Mouse (Mus musculus) stomach, embryonic 14.5 days (tissue): ENCODE results near the gene Tmem52b. TPM values are rescaled to one million over a fixed set of nuclear protein-coding genes. Genes with fewer than 3 reads are reported as not detected.
A peak's percentile ranks its signal among the peaks of the same experiment; 100 is the strongest.

Experiments used
- ATAC-seq: fragments of 200-750 bp; cut with Nextera tagmentation; 2 replicates; pipeline ENCODE4 v1.8.0; 2017; ENCODE audit warnings: low read depth, moderate TSS enrichment; ENCODE audit not compliant: insufficient number of reproducible peaks, insufficient read depth, low FRiP score
- H3K27ac ChIP-seq: fragments of 300-500 bp; sonication (generic); 2 replicates; pipeline ENCODE4 v1.5.1; 2014; ENCODE audit warnings: mild to moderate bottlenecking, low read length, moderate library complexity, mixed read lengths
- H3K27me3 ChIP-seq: fragments of 300-500 bp; sonication (generic); 2 replicates; pipeline ENCODE4 v1.6.1; 2014; ENCODE audit warnings: low read length, control low read depth, mixed read lengths; ENCODE audit not compliant: control insufficient read depth, insufficient read depth
- H3K36me3 ChIP-seq: fragments of 300-500 bp; sonication (generic); 2 replicates; pipeline ENCODE4 v1.6.1; 2014; ENCODE audit warnings: mild to moderate bottlenecking, control low read depth, low read length, moderate library complexity, mixed read lengths; ENCODE audit not compliant: control insufficient read depth, insufficient read depth
- H3K4me1 ChIP-seq: fragments of 300-500 bp; sonication (generic); 2 replicates; pipeline ENCODE4 v1.6.1; 2014; ENCODE audit warnings: low read length, control low read depth, mixed read lengths; ENCODE audit not compliant: control insufficient read depth, insufficient read depth
- H3K4me2 ChIP-seq: fragments of 300-500 bp; sonication (generic); replicated peaks from 2 replicates; pipeline ENCODE4 v1.6.1; 2014; ENCODE audit warnings: low read depth, low read length, control low read depth
- H3K4me3 ChIP-seq: fragments of 300-500 bp; sonication (generic); 2 replicates; pipeline ENCODE4 v1.5.1; 2014; ENCODE audit warnings: low read depth, low read length, control low read depth
- H3K9ac ChIP-seq: fragments of 300-500 bp; sonication (generic); replicated peaks from 2 replicates; pipeline ENCODE4 v1.6.1; 2014; ENCODE audit warnings: low read depth, mild to moderate bottlenecking, control low read depth, low read length, moderate library complexity, mixed read lengths
- H3K9me3 ChIP-seq: fragments of 300-500 bp; sonication (generic); 2 replicates; pipeline ENCODE4 v1.6.1; 2016; ENCODE audit warnings: low read depth, low read length, control low read depth; ENCODE audit not compliant: control insufficient read depth
- WGBS: fragments of 180-500 bp; shearing (Covaris S2); extraction: QIAGEN DNeasy Blood & Tissue Kit; methylation state at CpG from one replicate; pipeline ENCODE4 v1.1.7; 2014; 5-methylcytosine and 5-hydroxymethylcytosine counted together
- polyA plus RNA-seq: library from polyadenylated mRNA; unstranded; fragments of >200 nt; fragmentation: Nextera tagmentation; extraction: Ambion mirVana; gene quantifications from 2 replicates; pipeline ENCODE4 v1.2.1, GENCODE M21; 2014

Tmem52b gene
- polyA plus RNA-seq, 1 experiment from 2014 or later, result not detected

DNA sequence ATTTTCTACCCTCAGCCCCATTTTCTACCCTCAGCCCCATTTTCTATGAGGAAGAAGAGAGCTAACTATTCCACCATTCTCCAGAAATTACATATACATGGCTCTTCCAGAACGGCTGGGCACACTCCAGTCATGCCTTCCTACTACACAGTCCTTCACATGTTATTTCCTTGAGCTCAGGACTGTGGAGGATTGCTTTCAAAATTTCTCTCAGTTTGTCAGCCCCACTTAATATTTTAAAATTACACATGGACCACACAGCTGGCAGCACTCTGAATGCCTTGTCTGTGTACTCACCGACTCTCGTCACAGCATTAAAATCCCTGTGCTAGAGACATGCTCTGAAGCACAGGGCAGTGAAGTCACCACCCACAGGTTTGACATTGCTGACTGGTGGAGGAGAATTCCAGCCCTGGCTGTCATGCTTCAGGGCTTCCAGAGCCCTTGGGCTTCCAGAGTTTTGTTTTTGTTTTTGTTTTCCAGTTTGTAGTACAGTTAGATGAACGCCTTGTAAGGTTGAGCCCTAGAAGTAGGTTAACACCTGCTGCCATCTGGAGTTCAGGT, 22.4 kb downstream of the Tmem52b start:
- 48% methylated on average over 4 of the region's 4 CpGs for WGBS
- H3K9ac ChIP-seq, result no peak overlapping the region
- peak overlapping the region; percentile 80 for H3K4me3 ChIP-seq
- peak overlapping the region; percentile 78 for H3K4me2 ChIP-seq
- H3K27me3 ChIP-seq, result no peaks in the 10 kb centered on the region
- H3K36me3 ChIP-seq, result peaks cover 15% of the 10 kb centered on the region
- H3K9me3 ChIP-seq, result no peaks in the 10 kb centered on the region
- ATAC-seq, result no peak; the same call in 1 of the 2 replicates
- 0 out of 2 replicates have a peak, but pooled peaks cover 11% of the 10 kb centered on the region for H3K4me1 ChIP-seq
- H3K27ac ChIP-seq, result no peak overlapping the region

DNA sequence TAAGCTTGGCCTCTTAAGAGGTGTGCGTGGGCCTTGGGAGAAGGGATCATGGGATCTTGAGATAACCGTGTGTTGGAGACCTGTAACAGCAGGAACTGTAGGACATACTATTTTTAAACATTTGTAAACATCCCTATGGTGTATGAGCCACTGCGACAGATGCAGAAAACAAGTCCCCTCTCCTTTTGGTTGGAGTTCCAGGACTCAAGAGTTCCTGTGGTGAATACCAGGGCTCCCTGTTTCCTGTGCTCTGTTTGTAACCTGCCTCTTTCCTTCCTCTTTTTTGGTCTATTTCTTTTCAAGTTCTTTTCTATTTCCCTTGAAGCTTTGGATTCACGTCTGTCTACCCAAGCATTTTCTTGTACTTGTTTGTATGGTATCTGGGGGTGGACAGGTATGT, 23.4 kb downstream of the Tmem52b start:
- Histone ChIP-seq H3K27ac (no peak overlapping the region), H3K27me3 (no peaks in the 10 kb centered on the region), H3K4me1 (0 out of 2 replicates have a peak, but pooled peaks cover 11% of the 10 kb centered on the region), H3K4me2 (no peak overlapping the region), H3K9ac (no peak overlapping the region), H3K9me3 (no peaks in the 10 kb centered on the region), H3K36me3 (peaks cover 19% of the 10 kb centered on the region), H3K4me3 (no peak overlapping the region)
- 81% methylated on average over 4 of the region's 4 CpGs for WGBS
- no peak for ATAC-seq

DNA sequence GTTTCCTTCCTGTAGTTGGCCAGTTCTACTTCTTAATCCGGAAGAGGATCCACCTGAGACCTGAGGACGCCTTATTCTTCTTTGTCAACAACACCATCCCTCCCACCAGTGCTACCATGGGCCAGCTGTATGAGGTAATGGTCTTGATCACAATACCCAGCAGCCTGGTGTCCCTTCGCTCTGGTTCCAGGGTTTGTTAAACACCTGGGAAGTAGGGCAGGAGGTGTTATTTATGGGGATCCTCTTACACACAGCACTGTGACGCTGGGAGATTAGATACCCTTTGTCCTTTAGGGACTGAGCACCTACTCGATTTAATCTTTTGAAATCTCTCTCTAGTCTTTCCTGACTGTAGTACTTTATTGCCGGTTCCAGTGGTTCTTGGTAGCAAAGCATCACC, 26.2 kb downstream of the Tmem52b start:
- ATAC-seq, result no peak
- H3K36me3 ChIP-seq, result peaks cover 24% of the 10 kb centered on the region
- H3K27me3 ChIP-seq, result no peaks in the 10 kb centered on the region
- no peak overlapping the region for H3K4me2 ChIP-seq
- WGBS, result 83% methylated on average over 6 of the region's 6 CpGs
- no peak overlapping the region for H3K27ac ChIP-seq
- no peaks in the 10 kb centered on the region for H3K9me3 ChIP-seq
- no peak overlapping the region for H3K9ac ChIP-seq
- 0 out of 2 replicates have a peak, but pooled peaks cover 11% of the 10 kb centered on the region for H3K4me1 ChIP-seq
- no peak overlapping the region for H3K4me3 ChIP-seq

DNA sequence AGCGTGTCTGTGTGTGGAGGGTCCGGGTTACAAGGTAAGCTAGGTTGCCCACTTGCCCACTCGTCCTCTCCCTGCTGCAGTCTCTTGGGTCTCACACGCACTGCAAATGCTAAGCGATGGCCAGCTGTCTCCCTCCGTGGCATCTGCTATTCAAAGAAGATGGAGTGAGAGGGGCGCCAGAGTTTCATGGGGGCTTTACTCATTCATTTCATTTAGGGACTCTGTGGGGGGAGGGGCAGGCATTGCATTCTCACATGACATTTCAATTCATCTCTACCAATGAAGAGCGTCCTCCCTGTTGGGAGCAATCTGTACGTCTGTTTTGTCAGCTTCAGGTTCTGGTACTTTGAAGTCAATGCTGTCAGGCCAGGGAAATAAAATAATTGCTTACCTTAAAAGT, 29.6 kb downstream of the Tmem52b start:
- H3K9me3 ChIP-seq, result no peaks in the 10 kb centered on the region
- no peak overlapping the region for H3K4me3 ChIP-seq
- no peak for ATAC-seq
- H3K4me2 ChIP-seq, result no peak overlapping the region
- 83% methylated on average over 9 of the region's 9 CpGs for WGBS
- H3K27me3 ChIP-seq, result no peaks in the 10 kb centered on the region
- H3K4me1 ChIP-seq, result no peaks in the 10 kb centered on the region
- H3K9ac ChIP-seq, result no peak overlapping the region
- H3K36me3 ChIP-seq, result peaks cover 24% of the 10 kb centered on the region
- no peak overlapping the region for H3K27ac ChIP-seq

DNA sequence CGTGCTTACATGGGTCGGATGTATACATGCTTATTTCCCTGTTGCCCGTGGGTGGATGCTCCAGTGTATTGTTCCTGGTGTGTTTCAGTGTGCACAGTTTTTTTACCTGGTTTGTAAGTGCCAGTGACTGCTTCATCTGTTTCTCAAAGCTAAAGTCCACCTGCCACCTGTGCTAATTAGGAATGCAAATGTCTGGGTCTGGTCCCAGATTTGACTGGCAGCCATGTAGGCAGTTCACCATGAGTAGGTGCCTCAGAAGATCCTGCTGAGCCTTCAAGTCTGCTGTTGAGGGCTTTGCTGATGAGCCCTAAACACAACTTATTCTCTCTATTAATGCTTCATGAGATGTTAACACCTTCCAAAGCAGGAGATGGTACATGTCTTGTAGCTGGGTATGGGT, 30.2 kb downstream of the Tmem52b start:
- no peaks in the 10 kb centered on the region for H3K9me3 ChIP-seq
- no peak overlapping the region for H3K4me2 ChIP-seq
- no peaks in the 10 kb centered on the region for H3K27me3 ChIP-seq
- WGBS, result 92% methylated on average over 3 of the region's 3 CpGs
- no peak for ATAC-seq
- no peaks in the 10 kb centered on the region for H3K4me1 ChIP-seq
- no peak overlapping the region for H3K9ac ChIP-seq
- peaks cover 23% of the 10 kb centered on the region for H3K36me3 ChIP-seq
- no peak overlapping the region for H3K27ac ChIP-seq
- no peak overlapping the region for H3K4me3 ChIP-seq

DNA sequence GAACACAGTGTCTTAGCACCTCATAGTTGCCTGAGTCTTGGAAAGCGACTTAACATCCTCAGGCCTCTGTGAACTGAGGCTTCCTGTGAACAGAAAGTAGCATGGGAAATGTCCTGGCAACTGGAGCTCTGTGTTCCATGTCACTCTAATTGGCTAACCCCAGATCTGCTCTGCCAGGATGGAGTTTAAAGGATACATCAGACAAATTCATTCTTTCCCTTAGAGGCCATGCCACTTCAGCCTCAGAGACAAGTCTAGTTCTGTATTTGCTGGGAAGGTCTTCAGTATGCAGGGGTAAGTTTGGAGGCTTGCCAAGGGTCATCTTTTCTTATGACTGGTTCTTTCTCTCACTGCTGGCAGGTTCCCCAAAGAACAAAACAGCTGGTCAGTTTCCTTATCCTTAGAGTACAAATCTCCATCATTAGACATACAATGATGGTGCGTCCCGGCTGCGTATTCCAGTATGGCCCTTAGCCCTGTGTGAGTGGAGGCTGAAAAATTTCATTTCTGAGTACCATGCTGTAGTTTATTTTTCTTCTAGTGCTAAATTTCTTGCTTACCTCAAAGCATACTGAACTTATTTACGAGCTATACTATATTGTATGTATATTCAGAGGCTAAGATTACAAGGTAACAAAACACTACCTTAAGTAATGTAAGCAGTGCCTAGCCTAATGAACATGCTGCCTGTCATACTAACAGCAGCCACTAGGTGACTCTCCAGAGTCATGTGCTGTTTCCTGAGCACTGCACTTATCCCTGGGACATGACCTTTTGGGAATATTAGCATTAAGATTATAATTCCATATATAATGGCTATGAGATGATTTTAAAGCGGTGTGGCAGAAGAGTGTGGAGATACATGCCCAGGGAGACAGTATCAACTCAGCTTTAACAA, 31.6 kb downstream of the Tmem52b start:
- H3K9me3 ChIP-seq, result no peaks in the 10 kb centered on the region
- 46% methylated on average over 6 of the region's 6 CpGs for WGBS
- H3K36me3 ChIP-seq, result peaks cover 16% of the 10 kb centered on the region; the same call in 1 of the 2 replicates
- H3K4me1 ChIP-seq, result no peaks in the 10 kb centered on the region
- no peaks in the 10 kb centered on the region for H3K27me3 ChIP-seq
- H3K4me2 ChIP-seq, result no peak overlapping the region
- no peak overlapping the region for H3K4me3 ChIP-seq
- H3K9ac ChIP-seq, result no peak overlapping the region
- ATAC-seq, result no peak; the same call in 1 of the 2 replicates
- peak overlapping the region; percentile 2; the same call in 1 of the 2 replicates for H3K27ac ChIP-seq

DNA sequence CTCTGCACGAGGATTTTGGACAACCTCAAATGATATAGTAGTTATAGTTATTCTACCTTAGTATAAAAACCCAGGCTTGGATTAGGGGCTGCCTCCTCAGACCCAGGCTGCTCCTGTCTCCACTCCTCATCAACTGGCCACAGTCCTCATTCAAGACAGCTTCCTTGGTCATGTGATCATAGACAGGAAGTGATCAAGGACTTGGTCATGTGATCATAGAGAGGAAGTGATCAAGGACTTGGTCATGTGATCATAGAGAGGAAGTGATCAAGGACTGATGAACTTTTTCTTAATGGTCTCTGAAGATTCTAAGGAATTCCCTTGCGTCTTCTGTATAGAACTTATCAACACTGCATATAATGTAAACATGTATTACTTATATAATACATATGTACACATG, 34.9 kb downstream of the Tmem52b start:
- Histone ChIP-seq H3K36me3 (no peaks in the 10 kb centered on the region; the same call in 1 of the 2 replicates), H3K9me3 (no peaks in the 10 kb centered on the region), H3K9ac (no peak overlapping the region), H3K4me3 (no peak overlapping the region), H3K27me3 (no peaks in the 10 kb centered on the region), H3K4me1 (no peaks in the 10 kb centered on the region), H3K27ac (no peak overlapping the region), H3K4me2 (no peak overlapping the region)
- no peak for ATAC-seq
- WGBS, result 80% methylated on average over 2 of the region's 2 CpGs

DNA sequence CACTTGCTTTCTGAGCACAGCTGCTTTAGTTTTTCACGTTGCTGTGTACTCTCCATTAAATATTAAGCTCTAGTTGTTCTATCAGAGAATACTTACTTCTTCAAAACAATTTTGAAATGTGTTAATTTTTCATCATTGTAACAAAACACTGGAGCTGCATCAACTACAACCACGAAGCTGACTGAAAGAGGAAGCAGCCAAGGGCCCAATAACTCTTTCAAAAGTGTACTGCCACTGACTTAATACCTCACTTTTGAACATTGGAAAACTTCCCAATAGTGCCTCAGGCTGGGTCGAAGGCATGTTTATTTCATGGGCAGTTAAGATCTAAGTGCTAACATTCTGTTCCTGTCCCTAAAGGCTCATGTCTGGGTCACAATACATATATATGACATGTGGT, 35.7 kb downstream of the Tmem52b start:
- no peaks in the 10 kb centered on the region for H3K27me3 ChIP-seq
- no peak for ATAC-seq
- H3K4me2 ChIP-seq, result no peak overlapping the region
- 48% methylated on average over 3 of the region's 3 CpGs for WGBS
- H3K4me1 ChIP-seq, result no peaks in the 10 kb centered on the region
- H3K4me3 ChIP-seq, result no peak overlapping the region
- H3K36me3 ChIP-seq, result no peaks in the 10 kb centered on the region
- no peak overlapping the region for H3K9ac ChIP-seq
- H3K9me3 ChIP-seq, result no peaks in the 10 kb centered on the region
- no peak overlapping the region for H3K27ac ChIP-seq
